Mouse (Mus musculus): ENCODE measurements around the gene Lrrc8a. TPM values are rescaled to one million over a fixed set of nuclear protein-coding genes. Genes with fewer than 3 reads are reported as not detected.

The Lrrc8a gene
- polyA plus RNA-seq, 1 experiment from 2014 or later: 57.8 TPM

DNA sequence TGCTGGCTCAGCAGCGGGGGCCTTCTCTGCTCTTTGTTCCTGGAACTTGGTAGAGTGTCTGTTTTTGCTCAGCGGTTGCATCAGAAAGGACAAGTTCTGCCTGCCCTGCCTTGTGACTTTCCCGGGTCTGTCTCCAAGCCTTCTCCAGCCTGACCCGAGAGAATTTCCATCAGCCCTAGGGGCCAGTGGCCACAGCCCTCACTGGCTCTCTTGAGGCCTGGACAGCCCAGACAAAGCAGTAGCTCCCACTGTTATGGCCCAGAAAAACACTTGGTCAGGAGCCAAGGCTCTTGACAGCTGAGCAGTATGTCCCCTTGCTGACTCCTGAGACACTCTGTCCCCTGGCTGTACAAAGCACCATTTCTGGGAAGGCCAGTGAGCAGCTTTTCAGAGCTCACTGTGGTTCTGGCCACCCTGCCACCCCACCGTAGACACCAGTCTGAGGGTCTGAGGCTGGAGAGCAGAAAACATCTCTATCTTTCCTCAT is 28.3 kb downstream of the Lrrc8a start, which contains the start of gene Phyhd1:
TSS of gene Phyhd1 (plus strand) at position 437 of the 487 bp plus-strand sequence.
- Histone ChIP-seq H3K9ac (no peak within 1 kb of the TSS), H3K27me3 (no peaks in the 10 kb centered on the region), H3K4me3 (no peak within 1 kb of the TSS), H3K4me1 (replicated peaks) (peaks cover 49% of the 10 kb centered on the region), H3K36me3 (peaks cover 27% of the 10 kb centered on the region), H3K27ac (replicated peaks) (peak within 1 kb of the TSS; percentile 76), H3K4me2 (no peak within 1 kb of the TSS), H3K9me3 (no peaks in the 10 kb centered on the region)
- WGBS: 20% methylated on average over 5 of the region's 5 CpGs
- ATAC-seq (ENCODE audit: low FRiP score, low read depth): 0 out of 2 replicates have a peak, but pooled peaks have one; percentile 24

- 21% methylated on average over 4 of the region's 4 CpGs for WGBS
- Histone ChIP-seq H3K27ac (replicated peaks) (peak overlapping the region; percentile 76), H3K27me3 (no peaks in the 10 kb centered on the region), H3K9me3 (no peaks in the 10 kb centered on the region), H3K36me3 (peaks cover 22% of the 10 kb centered on the region), H3K4me2 (no peak overlapping the region), H3K4me1 (replicated peaks) (peaks cover 49% of the 10 kb centered on the region), H3K4me3 (no peak overlapping the region), H3K9ac (no peak overlapping the region)
- ATAC-seq (ENCODE audit: low FRiP score, low read depth): no peak
Observed at GRCm38 (mm10) chr2:30266392-30266941, 29.0 kb downstream of the Lrrc8a start.

GRCm38 (mm10) chr2:30267466-30267865 is 30.0 kb downstream of the Lrrc8a start:
- WGBS: 98% methylated on average over 2 of the region's 2 CpGs
- Histone ChIP-seq H3K27ac (replicated peaks) (no peak overlapping the region), H3K4me1 (replicated peaks) (peaks cover 42% of the 10 kb centered on the region), H3K4me3 (no peak overlapping the region), H3K27me3 (no peaks in the 10 kb centered on the region), H3K36me3 (peaks cover 21% of the 10 kb centered on the region), H3K9ac (no peak overlapping the region), H3K4me2 (no peak overlapping the region), H3K9me3 (no peaks in the 10 kb centered on the region)
- ATAC-seq (ENCODE audit: low FRiP score, low read depth): no peak

GRCm38 (mm10) chr2:30268371-30268770 is 30.9 kb downstream of the Lrrc8a start:
- Histone ChIP-seq H3K9me3 (no peaks in the 10 kb centered on the region), H3K4me3 (no peak overlapping the region), H3K4me1 (replicated peaks) (peaks cover 39% of the 10 kb centered on the region), H3K36me3 (peaks cover 18% of the 10 kb centered on the region), H3K9ac (no peak overlapping the region), H3K27ac (replicated peaks) (no peak overlapping the region), H3K27me3 (no peaks in the 10 kb centered on the region), H3K4me2 (no peak overlapping the region)
- ATAC-seq (ENCODE audit: low FRiP score, low read depth): no peak
- 65% methylated on average over 4 of the region's 4 CpGs for WGBS

GRCm38 (mm10) chr2:30269241-30269990 is 31.9 kb downstream of the Lrrc8a start:
- H3K4me3 ChIP-seq: no peak overlapping the region
- H3K9ac ChIP-seq: no peak overlapping the region
- no peak for ATAC-seq (ENCODE audit: low FRiP score, low read depth)
- H3K36me3 ChIP-seq: peaks cover 7% of the 10 kb centered on the region
- peaks cover 29% of the 10 kb centered on the region for H3K4me1 ChIP-seq (replicated peaks)
- no peaks in the 10 kb centered on the region for H3K27me3 ChIP-seq
- 89% methylated on average over 17 of the region's 17 CpGs for WGBS
- 0 out of 2 replicates have a peak overlapping the region, but pooled peaks have one; percentile 33 for H3K27ac ChIP-seq (replicated peaks)
- H3K4me2 ChIP-seq: no peak overlapping the region
- H3K9me3 ChIP-seq: no peaks in the 10 kb centered on the region

- 0 out of 2 replicates have a peak overlapping the region, but pooled peaks have one; percentile 33 for H3K27ac ChIP-seq (replicated peaks)
Observed at GRCm38 (mm10) chr2:30270134-30270533, 32.6 kb downstream of the Lrrc8a start.

GRCm38 (mm10) chr2:30280743-30281142 is 43.2 kb downstream of the Lrrc8a start, which contains the start of gene Gm28038:
Gene Gm28038, plus strand, starts transcription at chr2:30281043.
- no peak within 1 kb of the TSS for H3K9ac ChIP-seq
- H3K27ac ChIP-seq (replicated peaks): no peak within 1 kb of the TSS
- 92% methylated on average over 11 of the region's 11 CpGs for WGBS
- H3K4me2 ChIP-seq: no peak within 1 kb of the TSS
- no peak within 1 kb of the TSS for H3K4me3 ChIP-seq
- H3K4me1 ChIP-seq (replicated peaks): peaks cover 11% of the 10 kb centered on the region
- H3K27me3 ChIP-seq: no peaks in the 10 kb centered on the region
- peaks cover 4% of the 10 kb centered on the region; the same call in 1 of the 2 replicates for H3K36me3 ChIP-seq
- no peaks in the 10 kb centered on the region for H3K9me3 ChIP-seq
- no peak for ATAC-seq (ENCODE audit: low FRiP score, low read depth)

More at GRCm38 (mm10) chr2:30270134-30270533, 32.6 kb downstream of the Lrrc8a start:
- peaks cover 22% of the 10 kb centered on the region for H3K4me1 ChIP-seq (replicated peaks)
- H3K36me3 ChIP-seq: 0 out of 2 replicates have a peak, but pooled peaks cover under 1% of the 10 kb centered on the region
- H3K9me3 ChIP-seq: no peaks in the 10 kb centered on the region
- H3K4me3 ChIP-seq: no peak overlapping the region
- H3K4me2 ChIP-seq: no peak overlapping the region
- no peak overlapping the region for H3K9ac ChIP-seq
- WGBS: 76% methylated on average over 1 of the region's 1 CpGs
- no peaks in the 10 kb centered on the region for H3K27me3 ChIP-seq
- ATAC-seq (ENCODE audit: low FRiP score, low read depth): peak; percentile 76; the same call in 1 of the 2 replicates

GRCm38 (mm10) chr2:30281651-30282050 is 44.1 kb downstream of the Lrrc8a start:
- Histone ChIP-seq H3K36me3 (peaks cover 4% of the 10 kb centered on the region; the same call in 1 of the 2 replicates), H3K9me3 (no peaks in the 10 kb centered on the region), H3K4me2 (no peak overlapping the region), H3K4me3 (no peak overlapping the region), H3K27me3 (no peaks in the 10 kb centered on the region), H3K9ac (no peak overlapping the region), H3K27ac (replicated peaks) (no peak overlapping the region), H3K4me1 (replicated peaks) (peaks cover 12% of the 10 kb centered on the region)
- no peak for ATAC-seq (ENCODE audit: low FRiP score, low read depth)
- WGBS: 85% methylated on average over 3 of the region's 3 CpGs

- Histone ChIP-seq H3K4me2 (no peak overlapping the region), H3K4me3 (no peak overlapping the region), H3K9me3 (no peaks in the 10 kb centered on the region), H3K9ac (no peak overlapping the region), H3K4me1 (replicated peaks) (peaks cover 25% of the 10 kb centered on the region), H3K27me3 (no peaks in the 10 kb centered on the region), H3K27ac (replicated peaks) (no peak overlapping the region), H3K36me3 (peaks cover 4% of the 10 kb centered on the region; the same call in 1 of the 2 replicates)
- ATAC-seq (ENCODE audit: low FRiP score, low read depth): no peak
- 82% methylated on average over 2 of the region's 2 CpGs for WGBS
Observed at GRCm38 (mm10) chr2:30283193-30283592, 45.7 kb downstream of the Lrrc8a start.

DNA sequence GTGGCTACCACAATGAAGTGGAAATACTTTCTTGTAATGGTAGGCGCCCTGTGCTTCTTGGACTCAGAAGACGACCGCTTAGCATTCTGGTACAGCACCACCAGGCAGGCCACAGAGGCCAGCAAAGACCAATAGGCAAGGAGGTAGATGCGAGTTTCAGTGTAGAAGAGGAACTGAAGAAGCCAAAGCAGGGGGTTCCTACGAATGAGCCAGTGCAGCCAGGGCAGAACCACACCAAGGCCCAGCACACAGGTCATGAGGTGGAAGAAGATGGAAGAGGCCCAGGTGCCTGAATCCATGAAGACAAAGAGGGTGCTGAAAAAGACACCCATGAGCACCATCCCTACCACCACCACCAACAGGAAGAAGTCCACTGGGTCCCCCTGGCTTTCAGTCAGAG is 47.5 kb downstream of the Lrrc8a start:
- Histone ChIP-seq H3K27me3 (no peaks in the 10 kb centered on the region), H3K9me3 (no peaks in the 10 kb centered on the region), H3K4me2 (peak overlapping the region; percentile 81), H3K4me3 (peak overlapping the region; percentile 94), H3K27ac (replicated peaks) (no peak overlapping the region), H3K9ac (no peak overlapping the region), H3K36me3 (peaks cover 4% of the 10 kb centered on the region; the same call in 1 of the 2 replicates), H3K4me1 (replicated peaks) (peaks cover 27% of the 10 kb centered on the region)
- 95% methylated on average over 5 of the region's 5 CpGs for WGBS
- no peak for ATAC-seq (ENCODE audit: low FRiP score, low read depth)

- H3K36me3 ChIP-seq: peaks cover 4% of the 10 kb centered on the region; the same call in 1 of the 2 replicates
- 16% methylated on average over 38 of the region's 38 CpGs for WGBS
- H3K4me2 ChIP-seq: peak overlapping the region; percentile 81
- H3K27ac ChIP-seq (replicated peaks): peak overlapping the region; percentile 70; the same call in 1 of the 2 replicates
- peaks cover 27% of the 10 kb centered on the region for H3K4me1 ChIP-seq (replicated peaks)
- ATAC-seq (ENCODE audit: low FRiP score, low read depth): peak; percentile 67
- no peaks in the 10 kb centered on the region for H3K9me3 ChIP-seq
- peak overlapping the region; percentile 94 for H3K4me3 ChIP-seq
- peak overlapping the region; percentile 93 for H3K9ac ChIP-seq
- no peaks in the 10 kb centered on the region for H3K27me3 ChIP-seq
Observed at GRCm38 (mm10) chr2:30285416-30286181, 48.1 kb downstream of the Lrrc8a start.
